In the genomic region with DNA sequence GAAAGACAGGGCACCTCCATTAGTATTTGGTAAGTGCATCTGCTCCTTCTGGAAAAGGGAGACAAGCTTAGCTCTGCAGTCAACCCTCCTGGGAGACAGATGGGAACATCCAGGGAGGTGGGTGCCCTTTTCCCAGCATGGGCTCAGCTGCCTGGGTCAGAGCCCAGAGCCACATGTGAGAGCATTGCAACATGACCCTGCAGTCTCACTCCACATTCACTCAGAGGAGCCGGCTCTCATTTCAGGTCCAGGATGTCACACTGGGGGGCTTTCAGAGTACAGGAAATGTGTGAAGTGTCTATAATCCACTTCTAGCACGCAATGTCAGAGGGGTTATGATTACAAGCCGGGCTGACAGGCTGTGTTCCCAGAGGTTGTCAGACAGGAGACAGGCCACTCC, we compare ENCODE assay signal across 22 mouse cellular contexts. TPM values are rescaled to one million over a fixed set of nuclear protein-coding genes. Genes with fewer than 3 reads are reported as not detected.
DNase-seq lines count a peak whose midpoint lies in the region; ATAC-seq and TF ChIP-seq lines count a peak whose summit lies in the region.
"Had no signal": no experiment of that assay in that cellular context is flagged by ENCODE, and none has a peak within 500 bp of the region (broad histone marks: within the 10 kb centered on the region; RNA-seq: fewer than 3 reads in every experiment).

No protein-coding gene starts in this region.

- no peaks in the 10 kb centered on the region for H3K9me3 ChIP-seq in lung, embryonic 15.5 days
- H3K9me3 ChIP-seq in embryonic facial prominence, embryonic 14.5 days (ENCODE audit: control insufficient read depth, low read length), result no peaks in the 10 kb centered on the region
- no peaks in the 10 kb centered on the region for H3K9me3 ChIP-seq in stomach, embryonic 14.5 days (ENCODE audit: control insufficient read depth, low read depth, low read length)
- H3K9me3 ChIP-seq: embryonic facial prominence, embryonic 15.5 days; heart, embryonic 13.5 days; liver, embryonic 12.5 days had no signal

- no peaks in the 10 kb centered on the region for H3K4me1 ChIP-seq in lung, embryonic 15.5 days
- H3K4me1 ChIP-seq in embryonic facial prominence, embryonic 14.5 days (ENCODE audit: control insufficient read depth, insufficient read depth, low read length), result no peaks in the 10 kb centered on the region; the same call in none of the 2 replicates
- no peaks in the 10 kb centered on the region for H3K4me1 ChIP-seq in stomach, embryonic 14.5 days (ENCODE audit: control insufficient read depth, insufficient read depth, low read length)
- H3K4me1 ChIP-seq in kidney, adult 2 months (ENCODE audit: control insufficient read depth, insufficient read depth, low read length), result no peaks in the 10 kb centered on the region
- H3K4me1 ChIP-seq: heart, embryonic 13.5 days; liver, embryonic 12.5 days had no signal

- H3K27ac ChIP-seq in lung, embryonic 15.5 days, result no peak overlapping the region
- no peak overlapping the region for H3K27ac ChIP-seq in embryonic facial prominence, embryonic 14.5 days (replicated peaks; ENCODE audit: low read depth, low read length)
- H3K27ac ChIP-seq in stomach, embryonic 14.5 days (ENCODE audit: low read length), result no peak overlapping the region
- no peak overlapping the region for H3K27ac ChIP-seq in kidney, adult 2 months (ENCODE audit: insufficient read depth, low read depth, low read length)
- H3K27ac ChIP-seq: embryonic facial prominence, embryonic 15.5 days; heart, embryonic 13.5 days; liver, embryonic 12.5 days; macrophage had no signal

- no peak for TF ChIP-seq POLR2A in kidney, adult 2 months (IDR thresholded peaks at IDR 0.05; ENCODE audit: low read depth, low read length)

- H3K9ac ChIP-seq in lung, embryonic 15.5 days, result no peak overlapping the region
- no peak overlapping the region for H3K9ac ChIP-seq in embryonic facial prominence, embryonic 14.5 days (ENCODE audit: low read depth, low read length)
- no peak overlapping the region for H3K9ac ChIP-seq in stomach, embryonic 14.5 days (replicated peaks; ENCODE audit: low read depth, low read length)
- H3K9ac ChIP-seq: embryonic facial prominence, embryonic 15.5 days; heart, embryonic 13.5 days; liver, embryonic 12.5 days had no signal

- DNase-seq in cerebellum, postnatal 25 days, result peak; percentile 30 to 38
- no peak for DNase-seq in cerebellum, adult 8-10 months
- DNase-seq in lung, adult 18-20 months, result no peak
- DNase-seq in embryonic facial prominence, embryonic 14.5 days (ENCODE audit: low spot score), result peak; percentile 30
- DNase-seq in ovary, postnatal 10 days (ENCODE audit: low spot score), result no peak
- DNase-seq in kidney, adult 2 months, result no peak
- DNase-seq: B cell, adult 2 months; kidney, postnatal 14 days; layer of hippocampus, adult 9-11 months; thymus, adult 2 months had no signal

- H3K27me3 ChIP-seq in lung, embryonic 15.5 days, result no peaks in the 10 kb centered on the region
- no peaks in the 10 kb centered on the region for H3K27me3 ChIP-seq in embryonic facial prominence, embryonic 14.5 days (replicated peaks; ENCODE audit: control insufficient read depth, insufficient read depth, low read length)
- no peaks in the 10 kb centered on the region for H3K27me3 ChIP-seq in stomach, embryonic 14.5 days (ENCODE audit: control insufficient read depth, insufficient read depth, low read length)
- H3K27me3 ChIP-seq in kidney, adult 2 months (replicated peaks; ENCODE audit: control insufficient read depth, insufficient read depth, low read length), result no peaks in the 10 kb centered on the region
- H3K27me3 ChIP-seq: embryonic facial prominence, embryonic 15.5 days; liver, embryonic 12.5 days; Patski had no signal

- 0 out of 2 replicates have a peak, but pooled peaks have one; percentile 23 for ATAC-seq in lung, embryonic 15.5 days (ENCODE audit: borderline replicate concordance, extremely low read depth, low FRiP score, low TSS enrichment)
- no peak for ATAC-seq in embryonic facial prominence, embryonic 14.5 days (ENCODE audit: low read depth)
- ATAC-seq in stomach, embryonic 14.5 days (ENCODE audit: insufficient number of reproducible peaks, insufficient read depth, low FRiP score, low read depth), result 0 out of 2 replicates have a peak, but pooled peaks have one; percentile 18
- ATAC-seq: forebrain, embryonic 14.5 days; liver, embryonic 12.5 days; midbrain, embryonic 16.5 days; Patski had no signal

- WGBS in lung, embryonic 15.5 days, result 15% methylated on average over 3 of the region's 3 CpGs
- 30% methylated on average over 3 of the region's 3 CpGs for WGBS in embryonic facial prominence, embryonic 14.5 days
- WGBS in stomach, embryonic 14.5 days, result 36% methylated on average over 3 of the region's 3 CpGs
- 40% methylated on average over 3 of the region's 3 CpGs for WGBS in kidney, adult 2 months

- no peak for TF ChIP-seq CTCF in kidney, adult 2 months (conservative IDR thresholded peaks at IDR 0.05; ENCODE audit: insufficient read depth, insufficient read length, low read depth, low read length)

- H3K4me3 ChIP-seq in lung, embryonic 15.5 days, result no peak overlapping the region
- H3K4me3 ChIP-seq in embryonic facial prominence, embryonic 14.5 days (ENCODE audit: low read depth, low read length), result no peak overlapping the region
- H3K4me3 ChIP-seq in stomach, embryonic 14.5 days (ENCODE audit: low read depth, low read length), result no peak overlapping the region
- no peak overlapping the region for H3K4me3 ChIP-seq in kidney, adult 2 months (ENCODE audit: insufficient read depth, low read depth, low read length)
- H3K4me3 ChIP-seq: embryonic facial prominence, embryonic 15.5 days; heart, embryonic 13.5 days; liver, embryonic 12.5 days had no signal

- no peaks in the 10 kb centered on the region for H3K36me3 ChIP-seq in lung, embryonic 15.5 days
- H3K36me3 ChIP-seq in embryonic facial prominence, embryonic 14.5 days (ENCODE audit: control insufficient read depth, insufficient read depth, low read length), result no peaks in the 10 kb centered on the region
- no peaks in the 10 kb centered on the region for H3K36me3 ChIP-seq in stomach, embryonic 14.5 days (ENCODE audit: control insufficient read depth, insufficient read depth, low read length)
- no peaks in the 10 kb centered on the region for H3K36me3 ChIP-seq in kidney, adult 2 months (ENCODE audit: control insufficient read depth, insufficient read depth, low read length)
- H3K36me3 ChIP-seq: embryonic facial prominence, embryonic 15.5 days; heart, embryonic 13.5 days; liver, embryonic 12.5 days had no signal

- H3K4me2 ChIP-seq in lung, embryonic 15.5 days, result no peak overlapping the region
- no peak overlapping the region for H3K4me2 ChIP-seq in embryonic facial prominence, embryonic 14.5 days (ENCODE audit: low read depth, low read length)
- H3K4me2 ChIP-seq in stomach, embryonic 14.5 days (replicated peaks; ENCODE audit: low read depth, low read length), result no peak overlapping the region
- H3K4me2 ChIP-seq: embryonic facial prominence, embryonic 15.5 days; heart, embryonic 13.5 days; liver, embryonic 12.5 days had no signal

RNA-seq across cellular contexts. Expression of a gene that starts 1.9 kb away (rescaled TPM):
- polyA plus RNA-seq in lung, embryonic 15.5 days (2015; fragmentation: Nextera tagmentation; extraction: Ambion mirVana), result not detected in 2 replicates
- 0.21 and 0.25 TPM in 2 replicates for polyA plus RNA-seq in embryonic facial prominence, embryonic 14.5 days (2014; fragmentation: Nextera tagmentation; extraction: Ambion mirVana)
- not detected in 2 replicates for polyA plus RNA-seq in stomach, embryonic 14.5 days (2014; fragmentation: Nextera tagmentation; extraction: Ambion mirVana)
- polyA plus RNA-seq in kidney, adult 2 months (2012; rRNA removed), result not detected in 2 replicates
- polyA plus RNA-seq: embryonic facial prominence, embryonic 15.5 days; forebrain, embryonic 14.5 days; heart, embryonic 13.5 days; intestine, embryonic 14.5 days; liver, embryonic 12.5 days; macrophage; midbrain, embryonic 16.5 days; thymus, adult 2 months had no signal

RNA-seq across cellular contexts. Expression of a gene that starts 30.6 kb away (rescaled TPM):
- polyA plus RNA-seq in lung, embryonic 15.5 days (2015; fragmentation: Nextera tagmentation; extraction: Ambion mirVana), result not detected in 2 replicates
- polyA plus RNA-seq in embryonic facial prominence, embryonic 14.5 days (2014; fragmentation: Nextera tagmentation; extraction: Ambion mirVana), result not detected in 2 replicates
- polyA plus RNA-seq in stomach, embryonic 14.5 days (2014; fragmentation: Nextera tagmentation; extraction: Ambion mirVana), result not detected in 2 replicates
- not detected in 2 replicates for polyA plus RNA-seq in kidney, adult 2 months (2012; rRNA removed)
- polyA plus RNA-seq: cerebellum, adult 2 months; embryonic facial prominence, embryonic 15.5 days; forebrain, embryonic 14.5 days; heart, embryonic 13.5 days; intestine, embryonic 14.5 days; liver, embryonic 12.5 days; macrophage; midbrain, embryonic 16.5 days; neural tube, embryonic 11.5 days; Patski; thymus, adult 2 months had no signal

RNA-seq across cellular contexts. Expression of a gene that starts 54.5 kb away (rescaled TPM):
- not detected in 2 replicates for polyA plus RNA-seq in lung, embryonic 15.5 days (2015; fragmentation: Nextera tagmentation; extraction: Ambion mirVana)
- polyA plus RNA-seq in embryonic facial prominence, embryonic 14.5 days (2014; fragmentation: Nextera tagmentation; extraction: Ambion mirVana), result not detected in 2 replicates
- not detected in 2 replicates for polyA plus RNA-seq in stomach, embryonic 14.5 days (2014; fragmentation: Nextera tagmentation; extraction: Ambion mirVana)
- polyA plus RNA-seq in kidney, adult 2 months (2012; rRNA removed), result 0.06 TPM in 1 of 2 replicates, not detected in the other
- polyA plus RNA-seq: cerebellum, adult 2 months; embryonic facial prominence, embryonic 15.5 days; forebrain, embryonic 14.5 days; heart, embryonic 13.5 days; intestine, embryonic 14.5 days; liver, embryonic 12.5 days; macrophage; midbrain, embryonic 16.5 days; neural tube, embryonic 11.5 days had no signal

Comparison
In these comparisons a context has a peak if more than half of its experiments do, and no peak if none do; other contexts are left out.
1. DNase-seq: peak in cerebellum, postnatal 25 days (2 of 2) and embryonic facial prominence, embryonic 14.5 days (single experiment); none in cerebellum, adult 8-10 months (single experiment), lung, adult 18-20 months (0 of 2), ovary, postnatal 10 days (single experiment) and kidney, adult 2 months (single experiment).